Mouse (Mus musculus): ENCODE data around the gene Mast3.

DNA sequence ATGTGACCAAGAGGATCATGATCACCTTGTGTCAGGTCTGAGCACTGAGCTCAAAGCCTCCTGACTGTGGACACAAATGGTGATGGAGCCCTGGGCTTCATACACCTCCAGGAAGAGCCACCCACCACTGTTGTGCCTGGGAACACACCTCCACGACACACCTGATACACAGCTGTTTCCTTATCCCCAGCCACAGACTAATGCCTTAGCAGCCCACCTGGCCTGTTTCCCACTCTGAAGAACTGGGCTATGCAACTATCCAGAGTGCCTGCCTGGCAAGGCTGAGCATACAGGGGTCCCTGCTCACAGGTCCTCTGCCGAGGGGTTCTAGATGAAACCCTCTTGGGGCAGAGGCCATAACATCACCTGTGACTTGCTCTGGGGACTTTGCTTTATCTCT is 10.6 kb downstream of the Mast3 start:
- TF ChIP-seq CTCF (IDR thresholded peaks at IDR 0.05; ENCODE audit: low read depth) (no peak), EP300 (optimal IDR thresholded peaks at IDR 0.05) (no peak)
